Mouse (Mus musculus): Measurements from ENCODE around the gene Gabrr2. TPM values are rescaled to one million over a fixed set of nuclear protein-coding genes. Genes with fewer than 3 reads are reported as not detected.
A peak's percentile ranks its signal among the peaks of the same experiment; 100 is the strongest.
"Not testable (repeated sequence)": the region's sequence is repeated elsewhere in the genome, so short reads cannot be mapped to it uniquely, and the experiment has no call there.

Gabrr2 gene
- total and polyA plus RNA-seq, 2 experiments from 2014 or later, result 0.15 TPM; not detected in 1

DNA sequence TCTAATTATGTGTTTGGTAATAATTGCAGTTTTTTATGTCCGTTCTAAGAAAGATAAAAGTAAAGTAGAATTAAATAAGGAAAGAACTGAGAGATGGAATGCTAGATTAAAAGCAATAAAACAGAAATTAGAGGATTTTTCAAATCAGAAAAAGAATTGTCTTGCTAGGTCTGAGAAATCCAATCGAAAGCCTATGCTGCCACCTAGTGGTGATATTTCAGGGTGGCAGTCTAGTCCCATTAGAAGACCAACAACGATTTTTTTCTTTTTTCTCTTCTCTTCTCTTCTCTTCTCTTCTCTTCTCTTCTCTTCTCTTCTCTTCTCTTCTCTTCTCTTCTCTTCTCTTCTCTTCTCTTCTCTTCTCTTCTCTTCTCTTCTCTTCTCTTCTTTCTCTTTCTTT lies 56.3 kb downstream of the Gabrr2 start:
- TF ChIP-seq CTCF (IDR thresholded peaks at IDR 0.05), result peak; percentile 84
- 2% methylated on average over 3 of the region's 3 CpGs for WGBS

DNA sequence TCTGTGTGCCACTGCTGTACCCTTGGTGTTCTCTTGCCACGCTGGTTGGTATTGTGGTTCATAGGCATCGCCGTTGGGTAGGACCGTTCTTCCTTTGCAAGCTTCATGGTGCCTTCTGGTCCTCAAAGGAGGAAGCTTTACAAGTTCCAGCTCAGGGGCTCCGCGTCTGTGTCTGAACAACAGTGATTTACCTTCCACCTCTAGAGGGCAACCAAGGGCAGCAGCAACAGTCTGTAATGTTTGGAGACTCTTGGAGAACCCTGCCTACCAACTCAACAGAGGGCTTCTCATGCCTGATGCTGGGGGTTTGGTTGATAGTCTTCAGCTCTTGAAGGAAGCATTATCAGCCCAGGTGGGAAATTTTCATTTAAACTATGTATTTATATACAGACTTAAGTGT lies 61.7 kb downstream of the Gabrr2 start:
- H3K9me3 ChIP-seq (ENCODE audit: low read length), result no peaks in the 10 kb centered on the region

More for the DNA sequence above, 56.3 kb downstream of the Gabrr2 start:
- not testable (repeated sequence) for H3K36me3 ChIP-seq (ENCODE audit: insufficient read depth, low read length); H3K9ac ChIP-seq (replicated peaks; ENCODE audit: low read length, poor library complexity, severe bottlenecking); H3K9me3 ChIP-seq (ENCODE audit: low read length); ATAC-seq (ENCODE audit: low FRiP score); H3K4me3 ChIP-seq (ENCODE audit: low read depth, low read length); H3K27me3 ChIP-seq (ENCODE audit: insufficient read depth, low read length); H3K4me1 ChIP-seq (ENCODE audit: insufficient read depth, low read length); H3K27ac ChIP-seq (ENCODE audit: low read depth, low read length); H3K4me2 ChIP-seq (ENCODE audit: low read depth, low read length, poor library complexity, severe bottlenecking)
- DNase-seq (ENCODE audit: low spot score), result peak; percentile 85

DNA sequence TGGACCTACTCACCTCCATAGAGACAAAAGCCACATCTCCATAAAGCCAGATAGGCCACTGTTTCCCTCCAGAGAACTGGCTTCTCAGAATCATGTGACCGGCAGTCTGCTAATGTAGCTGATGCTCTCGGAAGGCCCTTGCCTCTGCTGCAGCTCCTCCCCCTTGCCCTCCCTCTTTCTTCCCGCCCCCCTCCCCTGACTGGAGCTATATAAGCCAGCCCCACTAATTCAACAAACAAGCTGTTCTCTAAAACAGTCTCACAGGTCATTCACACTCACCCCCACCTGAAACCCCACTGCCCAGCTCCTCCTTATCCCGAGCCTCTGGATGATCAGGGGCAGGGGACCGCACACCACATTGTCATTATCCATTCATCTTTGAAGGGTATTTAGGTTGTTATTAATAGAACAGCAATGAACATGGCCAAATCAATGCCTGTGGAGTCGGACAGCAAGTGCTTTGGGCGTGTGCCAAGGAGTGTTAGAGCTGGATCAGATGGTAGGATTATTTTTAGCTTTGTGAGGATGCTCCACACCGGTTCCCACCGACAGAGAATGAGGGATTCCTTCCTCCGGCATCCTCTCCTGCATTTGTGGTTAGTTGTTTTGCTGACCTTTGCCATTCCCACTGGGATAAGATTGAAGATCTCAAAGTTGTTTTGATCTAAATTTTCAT lies 62.7 kb downstream of the Gabrr2 start:
- H3K27ac ChIP-seq (ENCODE audit: low read depth, low read length), result no peak overlapping the region
- ATAC-seq (ENCODE audit: low FRiP score) (no peak), DNase-seq (ENCODE audit: low spot score) (peak; percentile 85)
- no peak overlapping the region for H3K4me2 ChIP-seq (ENCODE audit: low read depth, low read length, poor library complexity, severe bottlenecking)
- no peaks in the 10 kb centered on the region for H3K4me1 ChIP-seq (ENCODE audit: insufficient read depth, low read length)
- no peak overlapping the region for H3K9ac ChIP-seq (replicated peaks; ENCODE audit: low read length, poor library complexity, severe bottlenecking)
- H3K4me3 ChIP-seq (ENCODE audit: low read depth, low read length), result no peak overlapping the region
- no peak for TF ChIP-seq CTCF (IDR thresholded peaks at IDR 0.05)
- no peaks in the 10 kb centered on the region for H3K9me3 ChIP-seq (ENCODE audit: low read length)
- H3K27me3 ChIP-seq (ENCODE audit: insufficient read depth, low read length), result no peaks in the 10 kb centered on the region
- H3K36me3 ChIP-seq (ENCODE audit: insufficient read depth, low read length), result no peaks in the 10 kb centered on the region
- WGBS, result 57% methylated on average over 10 of the region's 10 CpGs

More for the DNA sequence above, 61.7 kb downstream of the Gabrr2 start:
- no peaks in the 10 kb centered on the region for H3K36me3 ChIP-seq (ENCODE audit: insufficient read depth, low read length)
- no peaks in the 10 kb centered on the region for H3K27me3 ChIP-seq (ENCODE audit: insufficient read depth, low read length)
- no peaks in the 10 kb centered on the region for H3K4me1 ChIP-seq (ENCODE audit: insufficient read depth, low read length)
- no peak overlapping the region for H3K4me2 ChIP-seq (ENCODE audit: low read depth, low read length, poor library complexity, severe bottlenecking)
- ATAC-seq (ENCODE audit: low FRiP score), result no peak
- no peak overlapping the region for H3K27ac ChIP-seq (ENCODE audit: low read depth, low read length)
- no peak overlapping the region for H3K9ac ChIP-seq (replicated peaks; ENCODE audit: low read length, poor library complexity, severe bottlenecking)
- TF ChIP-seq CTCF (IDR thresholded peaks at IDR 0.05), result peak; percentile 71
- 83% methylated on average over 6 of the region's 6 CpGs for WGBS
- H3K4me3 ChIP-seq (ENCODE audit: low read depth, low read length), result no peak overlapping the region
- peak; percentile 33 for DNase-seq (ENCODE audit: low spot score)

DNA sequence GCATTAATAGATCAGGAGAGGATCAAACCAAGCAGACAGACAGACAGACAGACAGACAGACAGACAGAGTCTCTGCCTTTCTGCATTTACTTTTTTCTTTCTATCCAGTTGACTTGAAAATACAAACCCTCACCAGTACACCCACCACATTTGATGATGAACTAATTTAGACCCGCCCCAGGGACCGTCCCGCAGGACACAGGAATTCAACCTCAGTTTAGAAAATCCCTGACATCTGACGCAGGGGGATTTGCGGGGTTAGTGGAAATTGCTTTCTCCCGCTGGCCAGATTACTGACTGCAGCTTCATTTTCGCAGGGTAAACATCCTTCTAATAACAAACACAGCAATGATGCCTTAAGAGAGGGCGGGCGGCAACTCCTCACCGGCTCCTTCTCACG lies 69.4 kb downstream of the Gabrr2 start, which contains the start of gene Gabrr1:
Gene Gabrr1 (plus strand): TSS at position 301 of the 400 bp plus-strand sequence.
- Histone ChIP-seq H3K4me2 (ENCODE audit: low read depth, low read length, poor library complexity, severe bottlenecking) (no peak within 1 kb of the TSS), H3K4me1 (ENCODE audit: insufficient read depth, low read length) (no peaks in the 10 kb centered on the region), H3K9me3 (ENCODE audit: low read length) (no peaks in the 10 kb centered on the region), H3K27ac (ENCODE audit: low read depth, low read length) (no peak within 1 kb of the TSS), H3K36me3 (ENCODE audit: insufficient read depth, low read length) (no peaks in the 10 kb centered on the region), H3K4me3 (ENCODE audit: low read depth, low read length) (no peak within 1 kb of the TSS), H3K9ac (replicated peaks; ENCODE audit: low read length, poor library complexity, severe bottlenecking) (no peak within 1 kb of the TSS), H3K27me3 (ENCODE audit: insufficient read depth, low read length) (no peaks in the 10 kb centered on the region)
- 63% methylated on average over 11 of the region's 11 CpGs for WGBS
- ATAC-seq (ENCODE audit: low FRiP score) (no peak), DNase-seq (ENCODE audit: low spot score) (no peak)
- no peak for TF ChIP-seq CTCF (IDR thresholded peaks at IDR 0.05)

Other genes starting within 250 kb of the Gabrr2 start
- gene Ankrd6, start 112.2 kb upstream of the Gabrr2 start, total RNA-seq (2014; rRNA removed), result 38.1 and 44.7 TPM in 2 replicates
- gene Ankrd6, start 112.2 kb upstream of the Gabrr2 start, polyA plus RNA-seq (2015; fragmentation: Nextera tagmentation; extraction: Ambion mirVana), result 22.7 and 23.2 TPM in 2 replicates
- 52.7 and 54.9 TPM in 2 replicates for gene Rragd, start 80.0 kb upstream of the Gabrr2 start, total RNA-seq (2014; rRNA removed)
- 28.5 and 35.0 TPM in 2 replicates for gene Rragd, start 80.0 kb upstream of the Gabrr2 start, polyA plus RNA-seq (2015; fragmentation: Nextera tagmentation; extraction: Ambion mirVana)
- 119 and 126 TPM in 2 replicates for gene Ube2j1, start 31.6 kb upstream of the Gabrr2 start, total RNA-seq (2014; rRNA removed)
- 70.1 and 70.3 TPM in 2 replicates for gene Ube2j1, start 31.6 kb upstream of the Gabrr2 start, polyA plus RNA-seq (2015; fragmentation: Nextera tagmentation; extraction: Ambion mirVana)
- 1.4 and 1.8 TPM in 2 replicates for gene Gabrr1, start 69.5 kb downstream of the Gabrr2 start, total RNA-seq (2014; rRNA removed)
- gene Gabrr1, start 69.5 kb downstream of the Gabrr2 start, polyA plus RNA-seq (2015; fragmentation: Nextera tagmentation; extraction: Ambion mirVana), result 1.4 and 1.5 TPM in 2 replicates
- gene Pm20d2, start 126.7 kb downstream of the Gabrr2 start, total RNA-seq (2014; rRNA removed), result 7.7 and 9.2 TPM in 2 replicates
- 2.9 and 3.6 TPM in 2 replicates for gene Pm20d2, start 126.7 kb downstream of the Gabrr2 start, polyA plus RNA-seq (2015; fragmentation: Nextera tagmentation; extraction: Ambion mirVana)
- gene Srsf12, start 146.0 kb downstream of the Gabrr2 start, total RNA-seq (2014; rRNA removed), result 84.2 and 88.0 TPM in 2 replicates
- 76.7 and 77.4 TPM in 2 replicates for gene Srsf12, start 146.0 kb downstream of the Gabrr2 start, polyA plus RNA-seq (2015; fragmentation: Nextera tagmentation; extraction: Ambion mirVana)
- gene Pnrc1, start 227.2 kb downstream of the Gabrr2 start, total RNA-seq (2014; rRNA removed), result 91.3 and 109 TPM in 2 replicates
- gene Pnrc1, start 227.2 kb downstream of the Gabrr2 start, polyA plus RNA-seq (2015; fragmentation: Nextera tagmentation; extraction: Ambion mirVana), result 41.3 and 43.6 TPM in 2 replicates
- gene Rngtt, start 247.3 kb downstream of the Gabrr2 start, total RNA-seq (2014; rRNA removed), result 16.1 and 17.7 TPM in 2 replicates
- gene Rngtt, start 247.3 kb downstream of the Gabrr2 start, polyA plus RNA-seq (2015; fragmentation: Nextera tagmentation; extraction: Ambion mirVana), result 13.2 and 16.8 TPM in 2 replicates

All from midbrain, postnatal 0 days (tissue).